Mouse (Mus musculus) stomach, postnatal 0 days (tissue): ENCODE measurements around the gene Naa60. TPM values are rescaled to one million over a fixed set of nuclear protein-coding genes. Genes with fewer than 3 reads are reported as not detected.

ENCODE experiments used
- ATAC-seq: fragments of 200-750 bp; cut with Nextera tagmentation; 2 replicates; pipeline ENCODE4 v1.8.0; 2017; ENCODE audit not compliant: low FRiP score, low TSS enrichment
- DNase-seq: peaks from one replicate; pipeline ENCODE4 v3.0.0-alpha.2; 2016; ENCODE audit warnings: low spot score
- H3K27ac ChIP-seq: fragments of 300-500 bp; sonication (generic); replicated peaks from 2 replicates; pipeline ENCODE4 v1.5.1; 2014; ENCODE audit warnings: mild to moderate bottlenecking, control low read depth
- H3K27me3 ChIP-seq: fragments of 300-500 bp; sonication (generic); 2 replicates; pipeline ENCODE4 v1.6.1; 2014; ENCODE audit warnings: low read length; ENCODE audit not compliant: control insufficient read depth, insufficient read depth
- H3K36me3 ChIP-seq: fragments of 300-500 bp; sonication (generic); 2 replicates; pipeline ENCODE4 v1.6.1; 2014; ENCODE audit warnings: low read length, mixed read lengths; ENCODE audit not compliant: control insufficient read depth, insufficient read depth
- H3K4me1 ChIP-seq: fragments of 300-500 bp; sonication (generic); replicated peaks from 2 replicates; pipeline ENCODE4 v1.6.1; 2014; ENCODE audit warnings: antibody characterized with exemption; ENCODE audit not compliant: control insufficient read depth, insufficient read depth
- H3K4me2 ChIP-seq: fragments of 300-500 bp; sonication (generic); replicated peaks from 2 replicates; pipeline ENCODE4 v1.6.1; 2014; ENCODE audit warnings: low read depth, mild to moderate bottlenecking, control low read depth, moderate library complexity
- H3K4me3 ChIP-seq: fragments of 300-500 bp; sonication (generic); 2 replicates; pipeline ENCODE4 v1.5.1; 2014; ENCODE audit warnings: low read depth, low read length, control low read depth
- H3K9ac ChIP-seq: fragments of 300-500 bp; sonication (generic); 2 replicates; pipeline ENCODE4 v1.6.1; 2014; ENCODE audit warnings: mild to moderate bottlenecking, low read length, control low read depth, mixed read lengths
- H3K9me3 ChIP-seq: fragments of 300-500 bp; sonication (generic); 2 replicates; pipeline ENCODE4 v1.6.1; 2016; ENCODE audit warnings: low read length; ENCODE audit not compliant: control insufficient read depth
- CTCF ChIP-seq: IDR thresholded peaks from 2 replicates; pipeline ENCODE4 v1.5.1; 2016; ENCODE audit warnings: antibody characterized with exemption, low read depth, mild to moderate bottlenecking, moderate library complexity
- EP300 ChIP-seq: optimal IDR thresholded peaks from 2 replicates; pipeline ENCODE3; 2016; ENCODE audit warnings: antibody characterized with exemption
- WGBS: fragments of 180-500 bp; shearing (Covaris S2); extraction: QIAGEN DNeasy Blood & Tissue Kit; methylation state at CpG from one replicate; pipeline ENCODE4 v1.1.7; 2014; 5-methylcytosine and 5-hydroxymethylcytosine counted together
- polyA plus RNA-seq: library from polyadenylated mRNA; unstranded; fragments of >200 nt; fragmentation: Nextera tagmentation; extraction: Ambion mirVana; gene quantifications from 2 replicates; pipeline ENCODE4 v1.2.1, GENCODE M21; 2015

Gene Naa60
- polyA plus RNA-seq, 1 experiment from 2014 or later, result 26.7 TPM

GRCm38 (mm10) chr16:3893739-3894138 is 21.6 kb downstream of the Naa60 start:
- Histone ChIP-seq H3K4me2 (no peak overlapping the region), H3K27ac (0 out of 2 replicates have a peak overlapping the region, but pooled peaks have one; percentile 24), H3K9me3 (no peaks in the 10 kb centered on the region), H3K4me1 (no peaks in the 10 kb centered on the region), H3K27me3 (no peaks in the 10 kb centered on the region), H3K36me3 (peaks cover 4% of the 10 kb centered on the region), H3K4me3 (no peak overlapping the region), H3K9ac (no peak overlapping the region)
- TF ChIP-seq CTCF, result no peak
- TF ChIP-seq EP300, result no peak
- ATAC-seq (no peak), DNase-seq (no peak)
- WGBS, result 52% methylated on average over 3 of the region's 3 CpGs

- H3K4me3 ChIP-seq, result no peak overlapping the region
- ATAC-seq, result peak; percentile 88
- H3K36me3 ChIP-seq, result peaks cover 7% of the 10 kb centered on the region
- TF ChIP-seq CTCF (no peak), EP300 (no peak)
- WGBS, result 65% methylated on average over 9 of the region's 9 CpGs
- peak; percentile 32 for DNase-seq
- no peaks in the 10 kb centered on the region for H3K27me3 ChIP-seq
- H3K9me3 ChIP-seq, result no peaks in the 10 kb centered on the region
- H3K4me2 ChIP-seq, result peak overlapping the region; percentile 17; the same call in 1 of the 2 replicates
- H3K27ac ChIP-seq, result peak overlapping the region; percentile 67
- no peak overlapping the region for H3K9ac ChIP-seq
- no peaks in the 10 kb centered on the region for H3K4me1 ChIP-seq
Measured at GRCm38 (mm10) chr16:3895173-3895792, 23.1 kb downstream of the Naa60 start.

GRCm38 (mm10) chr16:3896046-3896445 is 23.9 kb downstream of the Naa60 start:
- Histone ChIP-seq H3K9ac (no peak overlapping the region), H3K4me1 (no peaks in the 10 kb centered on the region), H3K4me2 (no peak overlapping the region), H3K27ac (no peak overlapping the region), H3K36me3 (peaks cover 13% of the 10 kb centered on the region), H3K4me3 (no peak overlapping the region), H3K9me3 (no peaks in the 10 kb centered on the region), H3K27me3 (no peaks in the 10 kb centered on the region)
- 69% methylated on average over 6 of the region's 6 CpGs for WGBS
- DNase-seq (no peak), ATAC-seq (no peak)
- TF ChIP-seq CTCF (no peak), EP300 (no peak)

GRCm38 (mm10) chr16:3896553-3896952 is 24.4 kb downstream of the Naa60 start:
- no peak overlapping the region for H3K9ac ChIP-seq
- 0 out of 2 replicates have a peak, but pooled peaks have one; percentile 36 for ATAC-seq
- TF ChIP-seq CTCF (no peak), EP300 (no peak)
- no peak overlapping the region for H3K4me3 ChIP-seq
- no peak overlapping the region for H3K27ac ChIP-seq
- H3K9me3 ChIP-seq, result no peaks in the 10 kb centered on the region
- no peaks in the 10 kb centered on the region for H3K4me1 ChIP-seq
- DNase-seq, result no peak
- no peak overlapping the region for H3K4me2 ChIP-seq
- WGBS, result 88% methylated on average over 1 of the region's 1 CpGs
- H3K36me3 ChIP-seq, result peaks cover 15% of the 10 kb centered on the region
- no peaks in the 10 kb centered on the region for H3K27me3 ChIP-seq

GRCm38 (mm10) chr16:3907471-3907870 is 35.3 kb downstream of the Naa60 start:
- no peaks in the 10 kb centered on the region for H3K27me3 ChIP-seq
- no peak overlapping the region for H3K27ac ChIP-seq
- peaks cover 17% of the 10 kb centered on the region for H3K36me3 ChIP-seq
- 0 out of 2 replicates have a peak, but pooled peaks cover 2% of the 10 kb centered on the region for H3K4me1 ChIP-seq
- H3K4me2 ChIP-seq, result no peak overlapping the region
- ATAC-seq, result no peak
- H3K9me3 ChIP-seq, result no peaks in the 10 kb centered on the region
- WGBS, result 66% methylated on average over 2 of the region's 2 CpGs
- H3K9ac ChIP-seq, result no peak overlapping the region
- TF ChIP-seq EP300 (no peak), CTCF (no peak)
- no peak overlapping the region for H3K4me3 ChIP-seq
- no peak for DNase-seq

GRCm38 (mm10) chr16:3908537-3909111 is 36.4 kb downstream of the Naa60 start, which contains the start of the genes 1700037C18Rik and Cluap1:
Gene 1700037C18Rik (minus strand): TSS chr16:3908689.
Gene Cluap1 (plus strand): TSS chr16:3908801.
- Histone ChIP-seq H3K27me3 (no peaks in the 10 kb centered on the region), H3K4me2 (peak within 1 kb of the TSS; percentile 80), H3K9me3 (no peaks in the 10 kb centered on the region), H3K36me3 (peaks cover 11% of the 10 kb centered on the region; the same call in 1 of the 2 replicates), H3K27ac (peak within 1 kb of the TSS; percentile 80), H3K4me1 (0 out of 2 replicates have a peak, but pooled peaks cover 2% of the 10 kb centered on the region), H3K4me3 (peak within 1 kb of the TSS; percentile 61), H3K9ac (peak within 1 kb of the TSS; percentile 79)
- ATAC-seq, result peak; percentile 98
- TF ChIP-seq EP300 (no peak), CTCF (peak; percentile 90)
- under 1% methylated on average over 33 of the region's 33 CpGs for WGBS
- DNase-seq, result peak; percentile 93
